Mouse (Mus musculus) hindbrain, embryonic 11.5 days (tissue): ENCODE results near the gene Gm5148. TPM values are rescaled to one million over a fixed set of nuclear protein-coding genes. Genes with fewer than 3 reads are reported as not detected.

Source experiments
- ATAC-seq: fragments of 200-750 bp; cut with Nextera tagmentation; 2 replicates; pipeline ENCODE4 v1.8.0; 2017; ENCODE audit warnings: mild to moderate bottlenecking, moderate TSS enrichment, moderate library complexity; ENCODE audit not compliant: low FRiP score
- DNase-seq: peaks from one replicate; pipeline ENCODE4 v3.0.0-alpha.2; 2015; ENCODE audit warnings: low spot score
- H3K27ac ChIP-seq: fragments of 300-500 bp; sonication (generic); 2 replicates; pipeline ENCODE4 v1.5.1; 2014; ENCODE audit warnings: mild to moderate bottlenecking, low read depth, low read length
- H3K27me3 ChIP-seq: fragments of 300-500 bp; sonication (generic); 2 replicates; pipeline ENCODE4 v1.6.1; 2014; ENCODE audit warnings: mild to moderate bottlenecking, low read length, moderate library complexity, mixed read lengths; ENCODE audit not compliant: control insufficient read depth, insufficient read depth
- H3K36me3 ChIP-seq: fragments of 300-500 bp; sonication (generic); 2 replicates; pipeline ENCODE4 v1.6.1; 2014; ENCODE audit warnings: mild to moderate bottlenecking, low read length, moderate library complexity, mixed read lengths; ENCODE audit not compliant: control insufficient read depth, insufficient read depth
- H3K4me1 ChIP-seq: fragments of 300-500 bp; sonication (generic); replicated peaks from 2 replicates; pipeline ENCODE4 v1.6.1; 2014; ENCODE audit warnings: low read length, mixed read lengths; ENCODE audit not compliant: control insufficient read depth, insufficient read depth
- H3K4me2 ChIP-seq: fragments of 300-500 bp; sonication (generic); replicated peaks from 2 replicates; pipeline ENCODE4 v1.6.1; 2014; ENCODE audit warnings: mild to moderate bottlenecking, low read depth, low read length
- H3K4me3 ChIP-seq: fragments of 300-500 bp; sonication (generic); 2 replicates; pipeline ENCODE4 v1.5.1; 2014; ENCODE audit warnings: low read depth, low read length
- H3K9ac ChIP-seq: fragments of 300-500 bp; sonication (generic); 2 replicates; pipeline ENCODE4 v1.6.1; 2014; ENCODE audit warnings: low read depth, low read length
- H3K9me3 ChIP-seq: fragments of 300-500 bp; sonication (generic); 2 replicates; pipeline ENCODE4 v1.6.1; 2016; ENCODE audit warnings: low read length; ENCODE audit not compliant: control insufficient read depth
- WGBS: fragments of 180-500 bp; shearing (Covaris S2); extraction: QIAGEN DNeasy Blood & Tissue Kit; methylation state at CpG from one replicate; pipeline ENCODE4 v1.1.7; 2014; 5-methylcytosine and 5-hydroxymethylcytosine counted together
- polyA plus RNA-seq: library from polyadenylated mRNA; unstranded; fragments of >200 nt; fragmentation: Nextera tagmentation; extraction: Ambion mirVana; gene quantifications from 2 replicates; pipeline ENCODE4 v1.2.1, GENCODE M21; 2014

Gene Gm5148
- polyA plus RNA-seq, 1 experiment from 2014 or later = 2.9 TPM

DNA sequence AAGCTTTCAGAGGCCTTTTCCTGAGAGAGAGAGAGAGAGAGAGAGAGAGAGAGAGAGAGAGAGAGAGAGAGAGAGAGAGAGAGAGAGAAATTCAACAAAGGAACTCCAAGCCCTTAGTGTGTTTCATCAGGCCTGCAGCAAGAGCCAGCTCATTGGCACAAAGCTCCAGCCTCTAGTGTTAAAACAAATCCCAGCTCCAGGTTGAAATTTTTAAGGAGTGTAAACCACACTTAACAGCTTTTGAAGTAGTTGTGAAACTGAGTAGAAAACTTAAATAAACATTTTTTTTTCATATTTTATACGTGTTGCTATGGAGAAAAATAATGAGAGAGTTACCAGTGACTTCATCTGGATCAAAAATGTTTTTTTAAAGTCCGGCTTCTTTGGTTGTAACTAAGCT lies 7.3 kb downstream of the Gm5148 start:
- Histone ChIP-seq H3K9me3 (no peaks in the 10 kb centered on the region), H3K27ac (no peak overlapping the region), H3K4me1 (no peaks in the 10 kb centered on the region), H3K9ac (no peak overlapping the region), H3K4me3 (no peak overlapping the region), H3K36me3 (no peaks in the 10 kb centered on the region), H3K4me2 (no peak overlapping the region), H3K27me3 (no peaks in the 10 kb centered on the region; the same call in 1 of the 2 replicates)
- DNase-seq (no peak), ATAC-seq (no peak)
- WGBS = 89% methylated on average over 2 of the region's 2 CpGs

DNA sequence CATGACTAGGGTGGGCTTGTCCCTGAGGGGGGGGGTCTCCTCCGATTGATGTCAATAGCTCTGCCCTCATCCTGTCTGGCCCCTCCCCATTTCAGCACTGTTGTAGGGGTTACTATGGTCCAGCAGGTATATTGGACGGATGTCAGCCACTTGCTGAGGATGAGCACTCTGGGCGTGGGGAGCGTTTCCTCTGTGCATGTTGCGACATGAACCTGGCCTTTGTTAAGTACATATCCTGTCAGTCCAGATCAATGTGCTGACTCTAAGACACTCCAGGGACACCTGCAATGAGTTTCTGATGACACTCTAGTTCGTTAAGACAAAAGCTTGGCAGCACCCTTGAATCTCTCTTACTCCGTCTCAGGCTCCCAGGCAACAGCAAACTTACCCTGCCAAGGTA lies 8.6 kb downstream of the Gm5148 start:
- no peak overlapping the region for H3K4me2 ChIP-seq
- WGBS = 82% methylated on average over 7 of the region's 7 CpGs
- DNase-seq (no peak), ATAC-seq (no peak)
- no peaks in the 10 kb centered on the region; the same call in 1 of the 2 replicates for H3K27me3 ChIP-seq
- H3K9ac ChIP-seq = no peak overlapping the region
- no peaks in the 10 kb centered on the region for H3K4me1 ChIP-seq
- no peaks in the 10 kb centered on the region for H3K36me3 ChIP-seq
- no peak overlapping the region for H3K4me3 ChIP-seq
- no peaks in the 10 kb centered on the region for H3K9me3 ChIP-seq
- no peak overlapping the region for H3K27ac ChIP-seq

DNA sequence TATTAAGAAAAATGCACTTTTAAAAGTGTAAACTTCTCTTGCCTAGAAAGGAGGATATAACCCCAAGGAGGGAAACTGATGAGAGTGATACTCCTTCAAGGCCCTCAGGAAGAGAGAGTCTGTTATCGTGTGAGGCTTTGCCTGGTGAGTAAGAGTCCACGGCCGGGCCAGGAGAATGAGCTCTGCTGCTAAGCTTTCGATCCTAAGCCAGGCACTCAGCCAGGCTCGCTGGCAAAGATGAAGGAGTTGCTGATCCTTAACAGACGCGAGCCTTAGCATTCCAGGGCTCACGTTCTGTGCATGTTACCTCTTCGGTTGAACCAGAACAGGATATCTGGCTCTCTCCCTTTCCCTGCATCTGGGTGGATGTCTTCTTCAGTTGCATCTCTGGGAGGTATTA lies 11.8 kb downstream of the Gm5148 start:
- Histone ChIP-seq H3K27ac (no peak overlapping the region), H3K27me3 (no peaks in the 10 kb centered on the region; the same call in 1 of the 2 replicates), H3K9ac (no peak overlapping the region), H3K9me3 (no peaks in the 10 kb centered on the region), H3K4me2 (no peak overlapping the region), H3K4me1 (no peaks in the 10 kb centered on the region), H3K4me3 (no peak overlapping the region), H3K36me3 (no peaks in the 10 kb centered on the region)
- ATAC-seq = no peak
- DNase-seq = no peak
- WGBS = 79% methylated on average over 9 of the region's 9 CpGs

DNA sequence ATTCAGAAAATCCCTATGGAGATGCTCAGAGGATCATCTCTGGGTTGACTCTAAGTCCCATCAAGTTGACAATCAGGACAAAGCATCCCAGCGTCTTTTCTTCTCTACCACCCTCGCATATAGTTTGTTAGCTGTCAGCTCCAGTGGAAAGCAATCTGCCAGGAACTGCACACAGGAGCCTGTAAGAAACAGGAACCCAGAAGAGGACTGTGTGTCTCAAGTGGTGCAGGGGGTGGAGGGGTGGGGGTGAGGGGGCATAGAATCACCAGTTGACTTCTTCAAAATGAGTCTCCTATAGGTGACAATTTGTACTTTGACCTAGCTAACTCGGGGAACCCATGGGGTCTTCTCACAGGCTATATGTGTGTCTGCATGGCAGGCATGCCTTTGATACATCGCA lies 12.7 kb downstream of the Gm5148 start:
- DNase-seq (no peak), ATAC-seq (no peak)
- Histone ChIP-seq H3K27ac (no peak overlapping the region), H3K9me3 (no peaks in the 10 kb centered on the region), H3K36me3 (no peaks in the 10 kb centered on the region), H3K27me3 (no peaks in the 10 kb centered on the region; the same call in 1 of the 2 replicates), H3K4me2 (no peak overlapping the region), H3K4me1 (no peaks in the 10 kb centered on the region), H3K4me3 (no peak overlapping the region), H3K9ac (no peak overlapping the region)
- 79% methylated on average over 4 of the region's 4 CpGs for WGBS

DNA sequence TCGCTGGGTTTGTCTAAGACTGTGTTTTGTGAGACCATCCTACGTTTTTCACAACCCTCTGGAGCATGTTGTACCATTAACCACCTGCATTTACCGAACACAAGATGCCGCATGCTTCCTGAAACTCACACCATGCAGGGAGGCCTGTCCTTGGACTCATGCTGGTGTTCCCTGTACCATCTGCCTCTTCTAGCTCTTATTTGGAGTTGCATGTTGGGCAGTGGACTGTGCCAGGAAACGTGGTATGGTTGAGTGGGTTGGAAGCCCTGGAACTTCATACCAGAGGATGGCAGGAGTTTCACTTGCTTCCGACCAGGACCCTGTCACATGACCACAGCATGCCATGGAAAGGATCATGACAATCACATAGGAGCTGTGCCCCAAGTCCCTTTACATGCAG lies 16.5 kb downstream of the Gm5148 start:
- Histone ChIP-seq H3K27ac (no peak overlapping the region), H3K9ac (no peak overlapping the region), H3K36me3 (no peaks in the 10 kb centered on the region), H3K4me3 (no peak overlapping the region), H3K9me3 (no peaks in the 10 kb centered on the region), H3K4me1 (no peaks in the 10 kb centered on the region), H3K4me2 (no peak overlapping the region), H3K27me3 (no peaks in the 10 kb centered on the region)
- ATAC-seq (no peak), DNase-seq (no peak)
- 88% methylated on average over 6 of the region's 6 CpGs for WGBS

DNA sequence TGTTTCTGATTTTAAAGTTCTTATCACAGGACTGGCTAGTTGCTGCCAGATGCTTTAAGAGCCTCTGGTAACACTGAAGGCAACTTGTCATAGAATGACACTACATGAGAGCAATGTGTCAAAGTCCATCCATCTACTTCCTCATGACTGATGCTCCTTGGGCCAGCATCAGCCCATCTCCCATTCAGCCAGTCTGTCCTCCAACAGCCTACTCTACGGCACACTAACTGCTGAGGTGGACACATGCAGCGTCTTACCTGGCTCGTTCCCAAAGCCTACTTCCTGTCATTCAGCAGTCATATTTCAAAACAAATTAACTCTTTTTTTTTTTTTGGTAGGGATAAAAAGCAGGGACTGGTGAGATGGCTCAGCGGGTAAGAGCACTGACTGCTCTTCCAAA lies 17.9 kb downstream of the Gm5148 start:
- no peaks in the 10 kb centered on the region for H3K36me3 ChIP-seq
- no peak overlapping the region for H3K9ac ChIP-seq
- ATAC-seq (no peak), DNase-seq (no peak)
- H3K4me3 ChIP-seq = no peak overlapping the region
- no peaks in the 10 kb centered on the region for H3K27me3 ChIP-seq
- no peak overlapping the region for H3K27ac ChIP-seq
- no peaks in the 10 kb centered on the region for H3K4me1 ChIP-seq
- no peaks in the 10 kb centered on the region for H3K9me3 ChIP-seq
- H3K4me2 ChIP-seq = no peak overlapping the region
- WGBS = 94% methylated on average over 4 of the region's 4 CpGs

DNA sequence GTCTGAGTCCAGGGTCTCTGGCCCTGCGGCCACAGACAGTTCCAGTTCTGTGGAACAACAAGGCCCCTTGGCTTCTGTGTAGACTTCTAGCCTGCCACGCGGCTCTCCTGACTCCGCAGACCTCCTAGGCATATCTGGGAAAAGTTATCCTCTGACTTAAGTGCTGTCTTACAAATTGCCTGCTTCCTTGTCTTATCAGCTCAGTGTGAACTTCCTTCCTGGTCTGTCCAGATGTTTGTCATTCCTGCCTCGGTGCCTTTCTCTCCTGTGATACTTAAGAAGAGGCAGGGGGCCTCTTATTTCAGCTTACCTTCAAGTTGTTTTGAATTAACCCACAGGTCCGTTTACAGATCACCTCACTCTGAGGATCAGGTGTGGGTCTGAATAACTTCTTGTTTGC lies 18.9 kb downstream of the Gm5148 start:
- H3K4me1 ChIP-seq = no peaks in the 10 kb centered on the region
- H3K27ac ChIP-seq = no peak overlapping the region
- H3K27me3 ChIP-seq = no peaks in the 10 kb centered on the region
- H3K9ac ChIP-seq = no peak overlapping the region
- H3K9me3 ChIP-seq = no peaks in the 10 kb centered on the region
- 63% methylated on average over 6 of the region's 6 CpGs for WGBS
- no peak overlapping the region for H3K4me3 ChIP-seq
- no peak overlapping the region for H3K4me2 ChIP-seq
- no peaks in the 10 kb centered on the region for H3K36me3 ChIP-seq
- DNase-seq (no peak), ATAC-seq (no peak)

DNA sequence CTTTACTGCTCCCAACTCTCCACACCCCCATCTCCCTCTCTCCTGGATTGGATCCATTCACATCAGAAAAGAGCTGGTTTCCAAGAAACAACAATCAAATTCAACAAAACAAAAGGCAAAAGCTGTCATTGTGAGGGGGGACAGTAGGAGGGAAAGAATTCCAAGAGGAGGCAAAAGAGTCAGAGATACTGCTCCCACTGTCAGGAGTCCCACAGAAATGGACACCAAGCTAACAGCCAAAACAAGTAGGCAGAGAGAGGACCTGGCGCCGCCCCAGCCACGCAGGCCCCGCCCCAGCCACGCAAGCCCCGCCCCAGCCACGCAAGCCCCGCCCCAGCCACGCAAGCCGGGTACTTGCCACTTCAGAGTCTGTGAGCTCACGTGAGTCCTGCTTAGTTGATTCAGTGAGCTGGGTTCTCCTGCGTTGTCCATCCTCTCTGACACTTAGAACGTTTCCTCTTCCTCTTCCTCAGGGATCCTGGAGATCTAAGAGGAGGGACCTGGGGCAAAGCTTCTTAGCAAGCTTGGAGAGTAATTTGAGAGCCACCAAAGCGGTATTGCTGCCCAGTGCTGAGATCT lies 19.5 kb downstream of the Gm5148 start:
- DNase-seq (no peak), ATAC-seq (no peak)
- 42% methylated on average over 14 of the region's 14 CpGs for WGBS
- Histone ChIP-seq H3K27ac (no peak overlapping the region), H3K36me3 (no peaks in the 10 kb centered on the region), H3K9me3 (no peaks in the 10 kb centered on the region), H3K27me3 (no peaks in the 10 kb centered on the region), H3K9ac (no peak overlapping the region), H3K4me2 (no peak overlapping the region), H3K4me1 (no peaks in the 10 kb centered on the region), H3K4me3 (no peak overlapping the region)

DNA sequence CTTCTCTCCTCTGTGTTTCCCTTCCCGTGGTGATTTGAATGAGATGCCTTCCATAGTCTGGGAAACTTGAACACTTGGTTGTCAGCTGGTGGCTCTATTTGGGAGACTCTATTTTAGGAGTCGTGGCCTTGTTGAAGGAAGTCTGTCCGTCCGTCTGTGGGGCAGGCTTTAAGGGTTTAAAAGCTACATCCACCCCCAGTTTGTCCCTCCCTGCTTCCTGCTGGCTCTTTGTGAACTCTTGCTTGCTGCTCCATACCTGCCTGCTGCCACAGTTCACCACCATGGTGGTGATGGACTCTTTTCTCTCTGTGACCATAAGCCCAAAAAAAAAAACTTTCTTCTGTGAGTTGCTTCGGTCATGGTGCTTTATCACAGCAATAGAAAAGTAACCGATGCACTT lies 21.2 kb downstream of the Gm5148 start:
- no peak overlapping the region for H3K4me2 ChIP-seq
- H3K27ac ChIP-seq = no peak overlapping the region
- no peaks in the 10 kb centered on the region for H3K36me3 ChIP-seq
- DNase-seq (no peak), ATAC-seq (no peak)
- no peaks in the 10 kb centered on the region for H3K4me1 ChIP-seq
- H3K9ac ChIP-seq = no peak overlapping the region
- 95% methylated on average over 6 of the region's 6 CpGs for WGBS
- no peaks in the 10 kb centered on the region for H3K27me3 ChIP-seq
- H3K4me3 ChIP-seq = no peak overlapping the region
- H3K9me3 ChIP-seq = no peaks in the 10 kb centered on the region
